Mouse (Mus musculus): ENCODE measurements around the gene D930007J09Rik.

Gene D930007J09Rik

GRCm38 (mm10) chr13:32821671-32822070 lies 19.0 kb upstream of the D930007J09Rik start:
- no peak for DNase-seq (ENCODE audit: inconsistent age in 2 of 2, low spot score in 1 of 2)

- no peak for DNase-seq (ENCODE audit: inconsistent age in 2 of 2, low spot score in 1 of 2)
Observed at GRCm38 (mm10) chr13:32819926-32820325, 17.3 kb upstream of the D930007J09Rik start.

- no peak for DNase-seq (ENCODE audit: inconsistent age in 2 of 2, low spot score in 1 of 2)
Observed at GRCm38 (mm10) chr13:32819241-32819640, 16.6 kb upstream of the D930007J09Rik start.

GRCm38 (mm10) chr13:32807624-32808023 lies 5.0 kb upstream of the D930007J09Rik start:
- no peak for DNase-seq (ENCODE audit: inconsistent age in 2 of 2, low spot score in 1 of 2)

GRCm38 (mm10) chr13:32806820-32807219 lies 4.2 kb upstream of the D930007J09Rik start:
- DNase-seq (ENCODE audit: inconsistent age in 2 of 2, low spot score in 1 of 2), result peak in 1 of 2 experiments; percentile 47

- DNase-seq (ENCODE audit: inconsistent age in 2 of 2, low spot score in 1 of 2), result peak; percentile 48 to 85
Observed at GRCm38 (mm10) chr13:32803701-32804345, 1.2 kb upstream of the D930007J09Rik start.

DNA sequence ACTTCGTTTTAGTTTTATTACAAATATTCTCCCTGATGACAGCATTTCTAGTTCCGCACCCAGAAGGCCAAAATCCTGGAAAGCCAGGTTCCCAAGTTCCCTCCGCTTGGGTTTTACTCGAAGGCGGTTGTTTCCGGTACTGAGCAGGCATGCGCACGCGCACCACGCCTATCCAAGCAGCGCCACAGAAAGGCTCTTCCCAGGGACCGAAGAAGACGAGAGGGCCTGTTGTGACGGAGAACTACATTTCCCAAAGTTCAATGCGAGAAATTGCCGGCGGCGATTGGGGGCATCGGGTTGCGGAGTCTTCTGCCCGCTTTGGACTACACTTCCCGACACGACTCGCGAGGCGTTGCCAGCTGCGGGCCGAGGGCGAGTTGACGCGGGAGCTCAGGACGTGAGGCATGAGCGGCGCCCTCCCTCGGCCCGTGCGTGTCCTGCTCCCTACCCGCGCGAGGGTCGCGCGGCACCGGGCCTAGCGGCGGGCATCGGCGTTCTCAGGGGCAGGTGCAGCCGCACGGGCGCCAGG lies 892 bp downstream of the D930007J09Rik start, which contains the start of gene Wrnip1:
TSS of gene Wrnip1 (plus strand) at position 346 of the 529 bp plus-strand sequence.
- DNase-seq (ENCODE audit: inconsistent age in 2 of 2, low spot score in 1 of 2), result peak; percentile 98 to 99

GRCm38 (mm10) chr13:32800859-32801258 lies 1.8 kb downstream of the D930007J09Rik start:
- no peak for DNase-seq (ENCODE audit: inconsistent age in 2 of 2, low spot score in 1 of 2)

DNA sequence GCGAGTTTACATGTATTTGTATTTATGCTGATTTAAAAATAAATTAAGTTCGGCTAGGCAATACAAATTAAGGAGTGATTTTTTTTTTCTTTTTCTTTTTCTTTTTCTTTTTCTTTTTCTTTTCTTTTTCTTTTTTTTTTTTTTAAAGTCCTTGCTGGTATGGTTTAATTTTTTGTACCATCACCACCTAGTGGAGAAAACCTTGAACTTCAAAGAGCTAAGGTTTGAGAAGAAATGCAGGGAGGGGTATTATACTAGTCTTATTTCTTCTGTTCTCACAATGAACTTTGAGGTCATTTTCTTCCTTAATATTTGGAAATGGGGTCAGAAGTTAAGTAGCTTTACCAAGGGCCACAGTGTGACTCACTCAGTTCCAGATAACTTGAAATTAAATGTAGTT lies 3.5 kb downstream of the D930007J09Rik start:
- no peak for DNase-seq (ENCODE audit: inconsistent age in 2 of 2, low spot score in 1 of 2)

DNA sequence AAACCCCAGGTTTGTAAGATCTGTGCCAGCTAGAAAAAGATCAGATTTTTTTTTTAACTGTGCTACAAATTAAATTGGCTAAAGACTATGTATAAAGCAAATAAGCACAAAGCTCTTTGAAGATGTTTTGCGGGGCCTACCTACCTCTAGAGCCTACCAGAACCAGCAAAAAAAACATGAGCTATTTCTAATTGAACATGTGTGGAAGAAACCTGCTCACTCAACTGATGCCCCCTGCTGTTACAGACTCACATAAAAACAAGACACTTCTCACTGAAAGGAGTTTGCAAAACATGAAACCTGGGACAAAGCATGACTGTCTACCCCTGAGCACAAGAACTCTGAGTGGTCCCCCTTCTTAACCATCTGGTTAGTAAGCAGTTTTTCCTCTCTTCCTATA lies 5.6 kb downstream of the D930007J09Rik start:
- DNase-seq (ENCODE audit: inconsistent age in 2 of 2, low spot score in 1 of 2), result no peak

DNA sequence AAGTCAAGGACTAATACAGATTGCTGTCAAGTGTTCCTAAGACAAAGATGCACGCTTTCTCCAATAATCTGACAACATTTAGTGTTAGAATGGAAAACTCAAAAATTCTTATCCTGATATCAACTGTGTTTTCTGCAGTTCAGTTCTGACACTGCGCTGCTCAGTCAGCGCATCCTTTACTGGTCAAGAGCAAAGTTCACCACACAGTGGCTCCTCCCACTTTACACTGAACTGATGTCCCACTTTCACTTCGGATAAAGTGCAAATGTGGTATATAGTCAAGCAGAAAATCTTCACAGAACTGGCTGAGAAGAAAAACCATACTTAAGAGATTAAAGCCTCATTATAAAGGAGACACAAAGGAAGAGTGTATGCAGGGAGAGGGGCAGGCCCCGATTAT lies 7.5 kb downstream of the D930007J09Rik start:
- no peak for DNase-seq (ENCODE audit: inconsistent age in 2 of 2, low spot score in 1 of 2)

GRCm38 (mm10) chr13:32794619-32795018 lies 8.0 kb downstream of the D930007J09Rik start:
- peak; percentile 40 to 48 for DNase-seq (ENCODE audit: inconsistent age in 2 of 2, low spot score in 1 of 2)

- DNase-seq (ENCODE audit: inconsistent age in 2 of 2, low spot score in 1 of 2), result no peak
Observed at GRCm38 (mm10) chr13:32789781-32790180, 12.9 kb downstream of the D930007J09Rik start.

- DNase-seq (ENCODE audit: inconsistent age in 2 of 2, low spot score in 1 of 2), result no peak
Observed at GRCm38 (mm10) chr13:32787584-32787983, 15.1 kb downstream of the D930007J09Rik start.

GRCm38 (mm10) chr13:32783816-32784215 lies 18.8 kb downstream of the D930007J09Rik start, which contains the start of gene Mylk4:
Mylk4 (minus strand) TSS chr13:32783954.
- no peak for DNase-seq (ENCODE audit: inconsistent age in 2 of 2, low spot score in 1 of 2)

DNA sequence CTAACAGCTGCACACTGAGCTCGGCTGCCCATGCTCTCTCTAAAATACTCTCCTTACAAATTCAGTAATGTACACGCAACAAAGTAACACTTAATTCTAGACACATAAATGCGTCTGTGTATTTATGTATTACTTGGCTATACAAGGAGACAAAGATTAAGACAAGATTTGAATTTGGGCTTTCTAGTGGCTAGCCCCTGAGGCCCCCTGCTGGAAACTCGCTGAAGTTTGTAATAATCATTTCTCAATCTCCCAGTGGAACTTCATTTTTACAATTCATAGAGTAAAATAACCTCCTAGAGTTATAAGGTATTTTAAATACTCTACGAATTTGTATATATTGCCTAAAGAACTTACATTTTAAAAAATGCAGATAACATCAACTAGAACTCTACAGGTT lies 19.6 kb downstream of the D930007J09Rik start:
- peak in 1 of 2 experiments; percentile 37 for DNase-seq (ENCODE audit: inconsistent age in 2 of 2, low spot score in 1 of 2)

DNA sequence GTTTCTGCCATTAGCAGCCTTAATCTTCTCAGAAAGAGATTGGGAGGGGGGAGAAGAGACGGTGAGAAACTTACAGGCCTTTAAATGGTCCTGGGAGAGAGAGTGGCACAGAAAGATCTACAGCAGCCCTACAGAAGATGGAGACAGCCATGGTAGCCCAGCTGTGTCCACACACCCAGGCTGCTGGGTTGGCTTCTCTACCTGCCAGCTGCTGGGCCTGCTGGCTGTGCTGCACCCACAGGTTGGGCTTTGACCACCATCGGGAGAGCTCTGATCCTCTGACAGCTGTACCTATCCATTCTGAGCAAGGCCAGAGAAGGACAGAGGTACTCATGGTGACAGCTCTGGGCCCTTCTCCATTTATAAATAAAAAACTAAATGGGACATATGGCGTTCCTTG lies 23.8 kb downstream of the D930007J09Rik start:
- no peak for DNase-seq (ENCODE audit: inconsistent age in 2 of 2, low spot score in 1 of 2)

DNA sequence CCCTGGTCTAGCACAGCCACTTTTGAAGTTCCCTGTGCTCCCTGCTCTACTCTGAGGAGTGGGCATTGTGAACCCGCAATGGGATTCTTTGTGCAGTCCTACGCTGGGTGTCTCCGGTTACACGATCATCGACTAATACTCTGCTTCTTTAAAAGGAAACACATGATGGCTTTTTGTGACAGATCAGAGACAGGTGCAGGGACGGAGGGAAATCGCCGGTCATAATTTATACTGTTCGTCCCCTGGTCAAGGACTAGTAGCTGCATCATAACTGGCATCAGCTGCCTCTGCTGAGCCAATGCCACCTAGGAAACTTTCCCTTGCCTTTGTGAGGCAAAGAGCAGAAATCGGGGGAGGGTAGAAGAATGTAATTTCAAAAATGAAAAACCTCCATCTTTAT lies 26.3 kb downstream of the D930007J09Rik start:
- peak; percentile 35 to 70 for DNase-seq (ENCODE audit: inconsistent age in 2 of 2, low spot score in 1 of 2)

DNA sequence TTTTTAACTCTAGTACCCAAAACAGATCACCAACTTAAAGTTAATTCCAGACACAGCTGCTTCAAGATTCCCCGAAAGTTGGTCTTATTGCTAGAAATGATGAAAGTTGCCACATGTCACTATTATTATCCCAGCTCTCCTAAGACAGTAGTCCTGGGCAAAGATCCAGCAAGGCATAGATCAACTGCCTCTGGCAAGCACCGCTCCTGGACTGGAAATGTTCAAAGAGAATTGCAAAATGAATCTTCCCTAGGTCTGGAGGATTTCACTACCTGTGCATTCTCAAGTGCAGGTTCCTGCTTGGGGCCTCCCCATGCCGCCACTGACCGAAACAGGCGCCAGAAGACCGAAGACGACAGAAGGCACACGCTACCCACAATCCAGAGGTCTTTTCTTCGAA lies 26.8 kb downstream of the D930007J09Rik start:
- peak; percentile 37 to 87 for DNase-seq (ENCODE audit: inconsistent age in 2 of 2, low spot score in 1 of 2)

DNA sequence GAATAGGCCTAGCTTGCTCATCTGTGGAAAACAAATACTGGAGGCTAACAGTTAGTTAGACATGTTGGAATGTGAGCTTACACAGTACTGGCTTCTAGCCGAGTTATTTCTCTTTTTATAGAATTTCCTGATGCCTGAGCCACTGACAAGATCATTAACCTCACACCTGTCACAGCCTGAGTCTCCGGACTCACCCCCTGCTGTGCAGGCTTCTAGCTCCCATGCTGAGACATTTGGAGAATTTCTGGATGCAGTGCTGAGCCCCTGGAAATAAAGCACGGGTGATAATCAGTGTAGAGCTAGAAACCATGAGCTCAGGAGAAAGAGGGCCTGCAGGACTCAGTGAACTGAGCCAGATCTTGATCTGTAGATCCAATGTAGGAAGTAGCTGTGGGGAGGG lies 32.7 kb downstream of the D930007J09Rik start:
- DNase-seq (ENCODE audit: inconsistent age in 2 of 2, low spot score in 1 of 2), result no peak

GRCm38 (mm10) chr13:32768104-32768503 lies 34.5 kb downstream of the D930007J09Rik start:
- peak; percentile 23 to 82 for DNase-seq (ENCODE audit: inconsistent age in 2 of 2, low spot score in 1 of 2)

- DNase-seq (ENCODE audit: inconsistent age in 2 of 2, low spot score in 1 of 2), result peak in 1 of 2 experiments; percentile 29
Observed at GRCm38 (mm10) chr13:32764448-32764847, 38.2 kb downstream of the D930007J09Rik start.

GRCm38 (mm10) chr13:32763141-32763540 lies 39.5 kb downstream of the D930007J09Rik start:
- peak in 1 of 2 experiments; percentile 51 for DNase-seq (ENCODE audit: inconsistent age in 2 of 2, low spot score in 1 of 2)

Data from adrenal gland, adult (tissue).